Mouse (Mus musculus) urinary bladder, adult 18-20 months (tissue): Measurements from ENCODE around the gene Nexmif.
"Not testable (repeated sequence)": the region's sequence is repeated elsewhere in the genome, so short reads cannot be mapped to it uniquely, and the experiment has no call there.

Experiments
- DNase-seq, 2 experiments: peaks; one replicate each; pipeline ENCODE4 v3.0.0; 2022; ENCODE audit warnings: low spot score in 2 of 2, mixed read lengths in 2 of 2

The Nexmif gene

DNA sequence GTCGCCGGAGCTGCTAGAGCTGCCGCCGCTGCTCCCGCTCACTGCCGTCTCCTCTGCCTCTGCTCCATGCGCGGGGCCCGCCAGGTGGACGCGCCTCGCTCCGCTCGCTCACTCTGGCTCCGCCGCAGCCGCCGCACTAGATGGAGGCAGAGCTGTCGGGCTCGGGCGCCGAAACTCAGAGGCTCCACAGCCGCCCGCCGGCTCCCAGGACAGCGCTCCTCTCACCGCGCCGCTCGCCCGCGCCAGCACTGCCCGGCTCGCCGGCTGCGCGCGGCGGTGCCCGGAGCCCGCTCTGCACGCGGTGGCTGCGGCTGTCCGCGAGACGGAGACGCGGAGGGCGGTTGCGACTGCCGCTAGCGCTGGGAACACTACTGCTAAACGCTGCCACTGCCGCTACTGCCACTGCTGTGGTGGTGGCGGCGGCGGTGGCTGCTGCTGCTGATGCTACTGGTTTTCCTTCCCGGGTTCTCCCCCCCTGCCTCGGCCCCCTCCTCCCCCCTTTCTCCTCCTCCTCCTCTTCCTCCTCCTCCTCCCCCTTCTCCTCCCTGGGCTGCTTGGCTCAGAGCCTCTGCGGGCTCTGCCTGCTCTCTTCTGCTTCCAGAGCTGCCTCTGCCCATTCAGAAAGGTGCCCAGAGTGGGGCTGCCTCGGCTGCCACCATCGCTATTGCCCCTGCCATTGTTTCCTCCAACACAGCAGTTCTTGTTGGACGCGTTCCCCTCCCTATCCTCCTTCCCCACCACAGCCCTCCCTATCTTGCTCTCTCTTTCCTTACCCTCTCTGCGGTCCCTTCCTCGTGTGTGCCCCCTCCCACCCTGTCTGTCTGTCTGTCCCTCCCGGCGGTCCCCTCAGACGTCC is at the start of gene Nexmif:
Gene Nexmif (minus strand): TSS at position 450 of the 856 bp plus-strand sequence.
- peak in 1 of 2 experiments; percentile 20 for DNase-seq

- DNase-seq: no peak
Measured at GRCm38 (mm10) chrX:104208701-104209100, 7.7 kb upstream of the Nexmif start.

DNA sequence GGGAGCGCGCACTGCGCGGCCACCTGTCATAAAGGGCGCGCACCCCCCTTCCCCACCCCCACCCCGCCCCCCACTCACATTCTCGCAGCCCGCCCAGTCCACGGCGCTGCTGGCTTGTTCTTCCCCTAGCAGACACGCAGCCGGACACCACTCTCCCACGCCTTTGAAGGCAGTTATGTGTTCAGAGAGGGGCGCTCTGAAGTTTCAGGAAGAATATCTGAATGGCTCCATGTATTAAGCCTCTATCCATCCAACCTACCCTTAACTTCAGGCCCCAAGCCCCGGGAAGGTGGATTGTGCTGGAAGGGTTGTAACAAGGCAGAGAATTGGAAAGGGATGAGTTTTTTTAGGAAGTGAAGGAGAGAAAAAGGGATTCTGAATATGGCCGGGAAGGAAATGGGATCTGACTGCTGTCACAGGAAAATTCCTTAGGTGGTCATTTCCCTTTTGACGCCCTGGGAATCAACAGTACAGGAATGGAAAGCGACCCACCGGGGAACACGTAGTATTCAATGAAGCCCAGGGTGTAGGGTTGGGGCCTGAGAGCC is 681 bp upstream of the Nexmif start:
- no peak for DNase-seq

DNA sequence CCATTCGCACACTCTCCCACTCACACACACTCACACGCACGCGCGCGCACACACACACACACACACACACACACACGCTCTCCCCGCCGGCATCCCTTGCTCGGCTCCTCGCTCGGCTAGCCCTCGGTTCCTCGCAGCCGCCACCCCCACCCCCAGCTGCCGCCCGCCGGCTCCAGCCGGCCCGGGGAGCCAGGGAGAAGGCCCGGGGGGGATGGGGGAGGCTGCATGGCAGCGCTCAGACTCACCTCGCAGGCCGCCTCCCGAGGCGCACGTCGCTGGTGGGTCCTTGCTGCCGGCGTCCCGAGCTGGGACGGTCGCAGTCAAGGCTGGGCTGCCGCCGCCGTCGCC is 623 bp downstream of the Nexmif start:
- DNase-seq: no peak

GRCm38 (mm10) chrX:104199611-104200387 is 1.2 kb downstream of the Nexmif start:
- peak; percentile 3 to 24 for DNase-seq

DNA sequence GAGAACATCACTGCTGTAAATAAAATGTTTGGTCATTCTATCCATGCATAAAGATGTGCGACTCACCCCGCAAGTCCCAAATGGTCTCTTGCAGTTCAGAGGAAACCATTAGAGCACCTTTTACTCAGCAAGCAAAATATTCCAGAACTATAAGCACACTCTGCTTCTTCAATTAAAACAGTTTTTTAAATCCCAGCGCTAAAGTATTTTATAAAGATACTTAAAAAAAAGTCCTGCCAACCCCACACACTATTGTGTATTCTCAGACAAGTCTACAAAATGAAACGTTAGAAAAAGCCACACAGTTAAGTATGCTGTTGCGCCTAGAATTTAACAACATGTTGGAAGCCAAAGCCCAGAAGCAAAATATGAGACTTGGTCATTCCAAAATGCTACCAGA is 1.9 kb downstream of the Nexmif start:
- no peak for DNase-seq

DNA sequence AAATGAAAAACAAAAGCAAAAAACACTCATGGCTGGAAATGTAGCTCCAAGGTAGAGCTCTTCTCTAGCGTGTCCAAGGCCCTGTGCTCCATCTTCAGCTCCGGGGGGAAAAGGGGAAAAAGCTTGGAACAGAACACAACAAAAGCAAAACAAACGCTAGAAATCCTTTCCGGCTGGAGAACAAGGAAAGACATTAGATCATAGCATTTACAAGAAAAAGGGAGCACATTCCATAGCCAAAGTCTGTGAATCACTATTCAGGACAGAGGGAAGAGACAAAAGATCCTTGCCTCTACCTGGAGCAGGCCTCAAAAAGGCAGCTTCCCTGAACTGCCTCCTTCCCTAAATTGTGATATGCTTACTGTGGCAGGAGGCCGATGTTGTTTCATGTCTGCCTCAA is 4.4 kb downstream of the Nexmif start:
- no peak for DNase-seq

DNA sequence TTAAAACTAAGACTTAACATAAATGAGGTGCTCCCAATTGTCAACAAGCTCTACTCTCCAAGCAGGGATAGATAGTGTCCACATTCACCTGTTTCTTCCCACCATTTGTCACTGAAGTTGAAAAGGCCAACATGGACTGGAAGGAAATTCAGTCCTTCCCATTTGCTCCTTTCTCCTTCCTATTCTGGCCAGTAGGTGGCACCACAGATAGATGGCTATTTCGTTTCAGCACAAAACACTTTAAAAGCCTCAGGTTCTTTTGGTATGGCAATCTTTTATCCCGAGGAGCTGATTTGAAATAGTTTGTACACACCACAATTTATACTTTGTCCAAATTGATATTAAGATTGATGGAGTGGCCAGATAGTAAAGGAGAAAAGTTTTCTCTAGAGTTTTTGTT is 21.7 kb downstream of the Nexmif start:
- DNase-seq: peak in 1 of 2 experiments; percentile 1

DNA sequence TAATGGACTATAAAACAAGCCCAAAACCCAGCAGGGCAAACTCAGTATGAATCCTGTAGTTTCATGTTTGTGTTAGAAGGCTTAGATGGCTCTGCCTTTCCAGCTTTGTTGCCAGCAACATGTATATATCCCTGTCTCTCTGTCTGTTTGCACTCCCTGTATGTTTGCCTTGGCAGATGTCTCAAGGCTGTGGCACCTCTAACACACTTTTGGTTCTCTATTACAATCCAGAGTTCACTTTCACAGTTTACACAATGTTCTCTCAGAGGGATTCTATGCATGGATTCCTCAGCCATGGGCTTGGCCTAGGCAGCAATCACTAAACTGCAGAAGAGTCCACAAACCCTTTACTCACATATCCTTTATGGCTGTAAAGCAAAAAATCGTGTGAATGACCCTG is 50.9 kb downstream of the Nexmif start:
- no peak for DNase-seq

DNA sequence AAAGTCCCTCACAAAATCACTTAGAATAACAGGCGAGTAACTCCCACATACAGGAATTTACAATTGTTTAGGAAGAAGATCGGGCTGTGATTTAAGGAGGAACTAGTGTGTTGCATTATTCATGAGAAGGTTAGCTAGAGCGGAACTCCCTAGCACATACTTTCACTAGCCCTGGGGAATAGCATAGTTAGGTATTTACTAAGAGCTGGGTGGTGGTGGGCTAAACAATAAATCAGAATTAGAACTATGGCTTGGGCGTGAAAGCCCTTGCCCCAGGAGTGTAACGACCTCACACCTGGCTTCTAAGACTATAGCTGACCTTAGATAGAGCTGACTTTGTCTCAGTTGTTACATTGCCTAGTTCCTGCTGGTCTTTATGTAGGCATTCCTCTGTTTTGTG is 85.7 kb downstream of the Nexmif start:
- not testable (repeated sequence) for DNase-seq

- no peak for DNase-seq
Measured at GRCm38 (mm10) chrX:104114596-104114995, 86.4 kb downstream of the Nexmif start.

DNA sequence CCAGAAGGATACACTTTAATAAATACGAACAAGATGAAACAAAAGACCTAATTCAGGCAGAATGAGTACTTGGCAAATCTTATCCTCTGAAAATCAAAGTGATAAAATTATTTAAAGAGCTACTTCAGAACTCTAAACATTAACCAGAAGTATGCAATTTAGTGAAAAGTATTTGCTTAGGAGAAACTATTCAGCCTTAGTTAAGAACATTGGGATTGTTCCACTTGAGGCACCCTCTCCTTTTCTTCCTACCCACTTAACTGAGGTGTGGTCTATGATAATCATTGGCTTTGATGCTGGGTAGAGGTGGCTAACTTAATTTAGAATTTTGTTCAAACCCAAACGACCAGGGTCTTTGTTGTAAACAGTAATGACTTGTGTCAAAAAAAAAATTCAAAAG is 146.1 kb downstream of the Nexmif start:
- no peak for DNase-seq

DNA sequence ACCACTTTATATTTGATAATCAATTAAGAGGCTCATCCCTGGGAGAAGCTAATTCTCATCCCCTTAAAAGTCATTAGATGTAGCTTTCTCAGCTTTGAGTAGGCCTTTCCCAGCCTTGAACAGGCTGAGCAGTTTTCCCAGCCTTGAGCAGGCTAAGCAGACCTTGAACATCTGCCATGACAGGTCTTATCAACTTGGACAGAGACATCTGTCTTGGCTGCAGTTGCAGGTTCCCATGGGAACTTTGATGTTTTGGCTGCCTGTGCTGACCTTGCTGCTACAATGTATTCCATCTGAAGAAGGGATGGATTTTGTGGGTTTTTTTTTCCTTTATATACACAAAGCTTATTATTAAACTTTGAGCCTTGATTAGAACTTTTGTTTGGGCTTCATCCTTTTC is 160.7 kb downstream of the Nexmif start:
- DNase-seq: no peak

- no peak for DNase-seq
Measured at GRCm38 (mm10) chrX:104033843-104034242, 167.1 kb downstream of the Nexmif start.

DNA sequence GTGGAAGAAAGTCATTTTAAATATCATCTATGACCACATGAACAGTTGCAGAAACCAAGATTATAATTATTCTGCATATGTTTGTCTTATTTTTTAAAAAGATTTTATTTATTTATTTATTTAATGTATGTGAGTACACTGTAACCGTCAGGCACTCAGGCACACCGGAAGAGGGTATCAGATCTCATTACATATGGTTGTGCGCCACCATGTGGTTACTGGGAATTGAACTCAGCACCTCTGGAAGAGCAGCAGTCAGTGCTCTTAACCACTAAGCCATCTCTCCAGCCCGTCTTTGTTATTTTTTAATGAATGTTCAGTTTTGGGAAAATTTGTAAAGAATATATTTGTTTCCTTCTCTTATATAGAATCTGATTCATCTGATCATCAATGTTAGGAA is 168.2 kb downstream of the Nexmif start:
- no peak for DNase-seq
